In genomic region chr4:154913845-154914244, GRCm38 (mm10) we compare ENCODE assay signal across 18 mouse cellular contexts. TPM values are rescaled to one million over a fixed set of nuclear protein-coding genes. Genes with fewer than 3 reads are reported as not detected.
"Had no signal": no experiment of that assay in that cellular context is flagged by ENCODE, and none has a peak within 500 bp of the region (broad histone marks: within the 10 kb centered on the region; RNA-seq: fewer than 3 reads in every experiment).

No protein-coding gene starts in this region.

- H3K4me2 ChIP-seq: limb, embryonic 15.5 days; lung, embryonic 14.5 days; midbrain, embryonic 12.5 days had no signal

- H3K4me3 ChIP-seq: limb, embryonic 15.5 days; midbrain, embryonic 12.5 days had no signal

- DNase-seq: kidney, adult 2 months; kidney, postnatal 36 days; layer of hippocampus, adult 9-11 months; layer of hippocampus, postnatal 36 days; lung, embryonic 14.5 days; lung, postnatal 10 days; right cerebral cortex, adult 18-20 months; right cerebral cortex, postnatal 25 days; thymus, adult 2 months; thymus, postnatal 25 days had no signal

- H3K36me3 ChIP-seq: limb, embryonic 15.5 days; midbrain, embryonic 12.5 days had no signal

- H3K27me3 ChIP-seq: limb, embryonic 15.5 days had no signal

- H3K9me3 ChIP-seq: limb, embryonic 15.5 days; midbrain, embryonic 12.5 days had no signal

- H3K9ac ChIP-seq: limb, embryonic 15.5 days; lung, embryonic 14.5 days; midbrain, embryonic 12.5 days had no signal

- H3K27ac ChIP-seq: kidney, postnatal 0 days; limb, embryonic 15.5 days; midbrain, embryonic 12.5 days; stomach, postnatal 0 days had no signal

RNA-seq across cellular contexts. Expression of gene Tnfrsf14, which starts 14.5 kb away (rescaled TPM):
- polyA plus RNA-seq: midbrain, postnatal 0 days; neural tube, embryonic 14.5 days had no signal

RNA-seq across cellular contexts. Expression of gene Mmel1, which starts 44.5 kb away (rescaled TPM):
- polyA plus RNA-seq: intestine, embryonic 14.5 days; kidney, postnatal 0 days; limb, embryonic 11.5 days; stomach, postnatal 0 days had no signal

RNA-seq across cellular contexts. Expression of gene Hes5, which starts 46.9 kb away (rescaled TPM):
- polyA plus RNA-seq: kidney, adult 2 months had no signal
